Mouse (Mus musculus) lung, postnatal 36 days (tissue): Measurements from ENCODE around the gene Cklf.
A peak's percentile ranks its signal among the peaks of the same experiment; 100 is the strongest.
"Not testable (repeated sequence)": the region's sequence is repeated elsewhere in the genome, so short reads cannot be mapped to it uniquely, and the experiment has no call there.

Source experiments
- DNase-seq: peaks from one replicate; pipeline ENCODE4 v3.0.0; 2022; ENCODE audit warnings: mixed read lengths

Gene Cklf

GRCm38 (mm10) chr8:104264271-104264935 lies 13.7 kb downstream of the Cklf start:
- DNase-seq: not testable (repeated sequence)

- DNase-seq: no peak
These were observed 17.7 kb downstream of the Cklf start for GRCm38 (mm10) chr8:104268368-104268767.

- no peak for DNase-seq
These were observed 18.3 kb downstream of the Cklf start for GRCm38 (mm10) chr8:104268937-104269440.

- not testable (repeated sequence) for DNase-seq
These were observed 42.4 kb downstream of the Cklf start, which contains the start of gene Cmtm2a for GRCm38 (mm10) chr8:104293081-104293480. Cmtm2a (minus strand) TSS chr8:104293181.

- no peak for DNase-seq
These were observed 43.7 kb downstream of the Cklf start for GRCm38 (mm10) chr8:104294396-104294795.

GRCm38 (mm10) chr8:104301577-104301976 lies 50.9 kb downstream of the Cklf start:
- not testable (repeated sequence) for DNase-seq

- not testable (repeated sequence) for DNase-seq
These were observed 51.9 kb downstream of the Cklf start for GRCm38 (mm10) chr8:104302536-104302935.

- no peak for DNase-seq
These were observed 54.3 kb downstream of the Cklf start for GRCm38 (mm10) chr8:104304962-104305361.

- DNase-seq: peak; percentile 7
These were observed 57.7 kb downstream of the Cklf start for GRCm38 (mm10) chr8:104308341-104308740.

- DNase-seq: not testable (repeated sequence)
These were observed 58.9 kb downstream of the Cklf start, which contains the start of the genes Gm45711 and Cmtm1 for GRCm38 (mm10) chr8:104309441-104310155. Gm45711 (minus strand) TSS chr8:104310081. Cmtm1 (minus strand) TSS chr8:104310145.

GRCm38 (mm10) chr8:104312023-104312422 lies 61.4 kb downstream of the Cklf start:
- not testable (repeated sequence) for DNase-seq

GRCm38 (mm10) chr8:104313311-104313710 lies 62.6 kb downstream of the Cklf start:
- DNase-seq: peak; percentile 63
